ENCODE assay signal across 13 mouse cellular contexts in the genomic region with DNA sequence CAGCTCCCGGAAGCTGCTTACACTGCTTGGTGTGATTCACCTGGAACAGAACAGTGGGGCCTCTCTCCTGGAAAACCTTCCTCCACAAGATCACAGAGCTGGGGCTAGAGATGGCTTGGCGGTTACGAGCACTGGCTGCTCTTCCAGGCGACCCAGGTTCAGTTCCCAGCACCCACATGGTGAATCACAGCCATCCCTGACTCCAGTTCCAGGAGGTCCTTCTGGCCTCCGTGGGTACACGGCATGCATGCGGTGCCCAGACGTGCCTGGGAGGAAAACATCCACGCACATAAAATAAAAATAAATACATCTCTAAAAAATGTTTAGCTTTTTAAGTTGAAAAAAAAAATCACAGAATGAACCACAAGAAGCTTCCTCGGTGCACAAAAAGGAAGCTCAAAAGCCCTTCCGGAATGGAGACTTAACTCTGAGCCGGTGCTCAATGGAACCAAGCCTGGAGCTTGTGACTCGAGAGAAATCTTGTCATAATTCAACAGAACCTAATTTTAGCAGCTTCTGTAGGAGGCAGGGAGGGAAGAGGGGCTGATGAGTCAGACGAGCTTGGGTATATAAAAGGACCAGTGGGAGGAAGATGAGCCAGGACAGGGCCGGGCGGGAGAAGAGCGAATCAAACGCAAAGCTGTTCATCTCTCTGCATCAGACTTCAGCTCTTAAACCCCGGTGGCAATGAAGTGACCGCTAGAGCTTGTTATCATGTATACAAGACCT. TPM values are rescaled to one million over a fixed set of nuclear protein-coding genes. Genes with fewer than 3 reads are reported as not detected.
DNase-seq lines count a peak whose midpoint lies in the region; ATAC-seq and TF ChIP-seq lines count a peak whose summit lies in the region.
"Had no signal": no experiment of that assay in that cellular context is flagged by ENCODE, and none has a peak within 500 bp of the region (broad histone marks: within the 10 kb centered on the region; RNA-seq: fewer than 3 reads in every experiment).

No protein-coding gene starts in this region.

- H3K36me3 ChIP-seq in heart, embryonic 15.5 days = no peaks in the 10 kb centered on the region
- H3K36me3 ChIP-seq in midbrain, postnatal 0 days (ENCODE audit: insufficient read depth, low read length) = no peaks in the 10 kb centered on the region
- H3K36me3 ChIP-seq: liver, embryonic 12.5 days had no signal

- intact Hi-C loops in left cerebral cortex, postnatal 36 days (cut with DNase I) = loop anchor here (2.0 kb wide), 3 partner anchors 47 to 207 kb away; a partner anchor contains a TSS

- H3K27me3 ChIP-seq in heart, embryonic 15.5 days = 0 out of 2 replicates have a peak, but pooled peaks cover 4% of the 10 kb centered on the region
- H3K27me3 ChIP-seq in midbrain, postnatal 0 days (ENCODE audit: insufficient read depth, low read length) = no peaks in the 10 kb centered on the region
- H3K27me3 ChIP-seq: liver, embryonic 12.5 days had no signal

- no peak for TF ChIP-seq CTCF in midbrain, postnatal 0 days (IDR thresholded peaks at IDR 0.05)

- no peak for ATAC-seq in heart, embryonic 15.5 days (replicated peaks; ENCODE audit: insufficient number of reproducible peaks, insufficient read depth, low FRiP score, low read depth)
- ATAC-seq in midbrain, postnatal 0 days (ENCODE audit: low FRiP score) = no peak
- ATAC-seq: liver, embryonic 12.5 days had no signal

- H3K9me3 ChIP-seq in heart, embryonic 15.5 days (replicated peaks) = no peaks in the 10 kb centered on the region
- H3K9me3 ChIP-seq in midbrain, postnatal 0 days (ENCODE audit: low read length) = no peaks in the 10 kb centered on the region
- H3K9me3 ChIP-seq: liver, embryonic 12.5 days had no signal

- H3K4me2 ChIP-seq in heart, embryonic 15.5 days = peak overlapping the region; percentile 3; the same call in 1 of the 2 replicates
- H3K4me2 ChIP-seq in midbrain, postnatal 0 days (ENCODE audit: low read depth, low read length, poor library complexity, severe bottlenecking) = no peak overlapping the region
- H3K4me2 ChIP-seq: liver, embryonic 12.5 days had no signal

- 64% methylated on average over 20 of the region's 20 CpGs for WGBS in heart, embryonic 15.5 days
- 80% methylated on average over 20 of the region's 20 CpGs for WGBS in midbrain, postnatal 0 days

- 0 out of 2 replicates have a peak, but pooled peaks cover 2% of the 10 kb centered on the region for H3K4me1 ChIP-seq in heart, embryonic 15.5 days (replicated peaks)
- no peaks in the 10 kb centered on the region for H3K4me1 ChIP-seq in midbrain, postnatal 0 days (ENCODE audit: insufficient read depth, low read length)
- H3K4me1 ChIP-seq: liver, embryonic 12.5 days had no signal

- DNase-seq in adrenal gland, postnatal 10 days = peak; percentile 35
- DNase-seq in adrenal gland, adult 8-10 months = no peak
- peak; percentile 29 for DNase-seq in Muller cell, postnatal 12 days (ENCODE audit: inconsistent ontology term)
- peak; percentile 80 to 85 for DNase-seq in left cerebral cortex, postnatal 36 days (ENCODE audit: low spot score in 2 of 2)
- DNase-seq in midbrain, postnatal 0 days (ENCODE audit: low spot score) = no peak
- DNase-seq in adipocyte (ENCODE audit: low spot score) = no peak
- no peak for DNase-seq in cerebellum, postnatal 14 days
- DNase-seq: B cell, adult 2 months; midbrain, embryonic 14.5 days had no signal

- no peak overlapping the region for H3K9ac ChIP-seq in heart, embryonic 15.5 days
- no peak overlapping the region for H3K9ac ChIP-seq in midbrain, postnatal 0 days (replicated peaks; ENCODE audit: low read length, poor library complexity, severe bottlenecking)
- H3K9ac ChIP-seq: liver, embryonic 12.5 days had no signal

- H3K27ac ChIP-seq in heart, embryonic 15.5 days = no peak overlapping the region
- no peak overlapping the region for H3K27ac ChIP-seq in midbrain, postnatal 0 days (ENCODE audit: low read depth, low read length)
- H3K27ac ChIP-seq: liver, embryonic 12.5 days had no signal

- H3K4me3 ChIP-seq in heart, embryonic 15.5 days = no peak overlapping the region
- H3K4me3 ChIP-seq in midbrain, postnatal 0 days (ENCODE audit: low read depth, low read length) = no peak overlapping the region
- H3K4me3 ChIP-seq: liver, embryonic 12.5 days had no signal

RNA-seq across cellular contexts. Expression of a gene that starts 35.4 kb away (rescaled TPM):
- total RNA-seq in adrenal gland, postnatal 10 days (2021) = not detected
- not detected for total RNA-seq in adrenal gland, adult 8-10 months (2022)
- polyA plus RNA-seq in heart, embryonic 15.5 days (2015; fragmentation: Nextera tagmentation; extraction: Ambion mirVana) = not detected in 2 replicates
- total RNA-seq in left cerebral cortex, postnatal 36 days (2021) = 1 to 10 TPM; 3.5 to 5.7 TPM
- not detected in 2 replicates for total RNA-seq in midbrain, postnatal 0 days (2014; rRNA removed)
- polyA plus RNA-seq in midbrain, postnatal 0 days (2015; fragmentation: Nextera tagmentation; extraction: Ambion mirVana) = not detected in 2 replicates
- polyA plus RNA-seq: intestine, embryonic 14.5 days; liver, embryonic 12.5 days; midbrain, embryonic 14.5 days; small intestine, adult 2 months had no signal

Comparison
In these comparisons a context has a peak if more than half of its experiments do, and no peak if none do; other contexts are left out.
1. DNase-seq: peak in adrenal gland, postnatal 10 days (single experiment), Muller cell, postnatal 12 days (single experiment) and left cerebral cortex, postnatal 36 days (2 of 2); none in adrenal gland, adult 8-10 months (single experiment), midbrain, postnatal 0 days (single experiment), adipocyte (single experiment) and cerebellum, postnatal 14 days (0 of 2).